Mouse (Mus musculus) lung, postnatal 0 days (tissue): ENCODE results near the gene Plod1. TPM values are rescaled to one million over a fixed set of nuclear protein-coding genes. Genes with fewer than 3 reads are reported as not detected.

Experiments used
- ATAC-seq: fragments of 200-750 bp; cut with Nextera tagmentation; 2 replicates; pipeline ENCODE4 v1.8.0; 2017; ENCODE audit warnings: moderate library complexity
- DNase-seq: peaks from one replicate; pipeline ENCODE4 v3.0.0-alpha.2; 2016; ENCODE audit warnings: low spot score
- H3K27ac ChIP-seq: fragments of 300-500 bp; sonication (generic); 2 replicates; pipeline ENCODE4 v1.5.1; 2014; ENCODE audit warnings: antibody characterized with exemption, mild to moderate bottlenecking, low read length, mixed read lengths
- H3K27me3 ChIP-seq: fragments of 300-500 bp; sonication (generic); replicated peaks from 2 replicates; pipeline ENCODE4 v1.6.1; 2014; ENCODE audit warnings: low read length, mixed read lengths; ENCODE audit not compliant: insufficient read depth
- H3K36me3 ChIP-seq: fragments of 300-500 bp; sonication (generic); 2 replicates; pipeline ENCODE4 v1.6.1; 2014; ENCODE audit warnings: low read length, mixed read lengths; ENCODE audit not compliant: insufficient read depth
- H3K4me1 ChIP-seq: fragments of 300-500 bp; sonication (generic); 2 replicates; pipeline ENCODE4 v1.6.1; 2014; ENCODE audit warnings: antibody characterized with exemption, low read depth, low read length, mixed read lengths; ENCODE audit not compliant: insufficient read depth
- H3K4me2 ChIP-seq: fragments of 300-500 bp; sonication (generic); replicated peaks from 2 replicates; pipeline ENCODE4 v1.6.1; 2014; ENCODE audit warnings: low read depth, mild to moderate bottlenecking, low read length, moderate library complexity, mixed read lengths
- H3K4me3 ChIP-seq: fragments of 300-500 bp; sonication (generic); 2 replicates; pipeline ENCODE4 v1.5.1; 2014; ENCODE audit warnings: low read depth, low read length
- H3K9ac ChIP-seq: fragments of 300-500 bp; sonication (generic); replicated peaks from 2 replicates; pipeline ENCODE4 v1.6.1; 2014; ENCODE audit warnings: low read depth, mild to moderate bottlenecking
- H3K9me3 ChIP-seq: fragments of 300-500 bp; sonication (generic); 2 replicates; pipeline ENCODE4 v1.6.1; 2016; ENCODE audit warnings: low read length, mixed read lengths
- CTCF ChIP-seq: IDR thresholded peaks from 2 replicates; pipeline ENCODE4 v1.5.1; 2016; ENCODE audit warnings: antibody characterized with exemption, mild to moderate bottlenecking
- EP300 ChIP-seq: IDR thresholded peaks from 2 replicates; pipeline ENCODE4 v1.6.1; 2016; ENCODE audit warnings: antibody characterized with exemption, mild to moderate bottlenecking, control low read depth
- WGBS: fragments of 180-500 bp; shearing (Covaris S2); extraction: QIAGEN DNeasy Blood & Tissue Kit; methylation state at CpG from one replicate; pipeline ENCODE4 v1.1.7; 2014; 5-methylcytosine and 5-hydroxymethylcytosine counted together
- polyA plus RNA-seq: library from polyadenylated mRNA; unstranded; fragments of >200 nt; fragmentation: Nextera tagmentation; extraction: Ambion mirVana; gene quantifications from 2 replicates; pipeline ENCODE4 v1.2.1, GENCODE M21; 2015

Gene Plod1
- polyA plus RNA-seq, 1 experiment from 2014 or later = 40.8 TPM

DNA sequence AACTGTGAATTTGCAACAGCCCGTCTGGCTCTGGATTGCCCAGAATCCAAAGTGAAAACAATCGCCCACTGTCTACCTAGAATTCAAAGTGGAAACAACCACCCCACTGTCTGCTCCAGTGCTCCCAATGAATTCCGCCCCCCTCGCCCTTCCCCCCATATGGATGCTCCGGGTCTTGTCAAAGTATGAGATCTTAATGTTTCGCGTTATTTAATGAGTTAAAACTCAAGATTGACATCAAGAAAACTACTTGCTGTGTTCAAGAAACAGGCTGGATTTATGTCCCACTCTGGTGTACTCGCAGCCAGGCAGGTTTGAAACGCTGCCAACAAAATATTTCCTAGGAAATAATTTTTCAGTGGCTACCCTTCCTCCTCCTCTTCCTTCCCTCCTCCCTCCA, 3.5 kb upstream of the Plod1 start:
- TF ChIP-seq EP300 (no peak), CTCF (no peak)
- peak overlapping the region; percentile 66 for H3K27ac ChIP-seq
- peak overlapping the region; percentile 91; the same call in 1 of the 2 replicates for H3K4me3 ChIP-seq
- H3K27me3 ChIP-seq = no peaks in the 10 kb centered on the region
- H3K9me3 ChIP-seq = no peaks in the 10 kb centered on the region
- H3K4me1 ChIP-seq = peaks cover 12% of the 10 kb centered on the region; the same call in 1 of the 2 replicates
- DNase-seq (no peak), ATAC-seq (no peak)
- 35% methylated on average over 9 of the region's 9 CpGs for WGBS
- H3K36me3 ChIP-seq = peaks cover 14% of the 10 kb centered on the region
- peak overlapping the region; percentile 98 for H3K4me2 ChIP-seq
- no peak overlapping the region for H3K9ac ChIP-seq

DNA sequence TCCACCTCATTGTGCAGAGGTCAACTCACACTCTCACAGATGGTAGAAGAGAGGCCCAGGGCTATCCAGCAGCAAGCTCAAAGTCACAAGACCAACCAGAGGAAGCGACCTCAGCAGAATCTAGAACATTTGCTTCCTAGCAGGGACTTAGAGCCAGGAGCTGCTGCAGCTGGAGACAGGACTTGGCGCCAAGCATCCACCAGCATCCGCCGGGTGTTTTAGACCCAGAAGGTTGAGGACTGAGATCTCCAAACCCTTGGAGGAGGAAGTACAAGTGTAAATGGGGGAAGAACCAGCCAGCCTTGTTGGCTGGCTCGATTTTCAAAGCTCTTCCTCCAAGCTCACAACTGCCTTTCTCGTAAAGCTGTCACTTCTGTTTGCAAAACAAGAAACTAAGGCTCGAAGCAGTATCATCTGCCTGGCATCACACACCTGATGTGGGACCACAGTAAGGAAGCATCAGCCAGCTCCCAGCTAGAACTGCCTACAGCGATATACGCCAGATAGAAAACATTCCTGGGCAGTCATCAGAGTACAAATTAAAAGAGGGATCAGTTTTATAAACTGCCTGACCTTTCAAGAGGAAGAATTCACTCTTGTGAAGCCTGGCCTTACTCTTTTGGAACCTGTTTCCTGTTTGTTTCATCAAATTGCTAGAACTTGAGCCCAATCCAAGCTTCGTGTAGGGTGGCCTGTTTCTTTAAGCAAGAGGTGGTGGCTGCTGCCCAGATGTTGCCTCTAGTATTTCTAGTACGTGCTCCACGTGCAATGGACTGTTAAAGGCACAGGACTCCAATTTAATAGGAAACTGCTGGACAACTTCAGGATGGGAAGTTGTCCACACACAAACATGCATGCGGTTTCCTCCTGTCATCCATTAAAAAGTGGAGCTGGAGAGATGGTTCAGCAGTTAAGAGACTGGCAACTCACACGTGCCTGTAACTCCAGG, 1.9 kb upstream of the Plod1 start:
- H3K4me3 ChIP-seq = no peak overlapping the region
- ATAC-seq (peak; percentile 19), DNase-seq (peak; percentile 72)
- no peaks in the 10 kb centered on the region for H3K27me3 ChIP-seq
- H3K27ac ChIP-seq = peak overlapping the region; percentile 68
- no peaks in the 10 kb centered on the region for H3K36me3 ChIP-seq
- H3K9ac ChIP-seq = no peak overlapping the region
- no peak overlapping the region for H3K4me2 ChIP-seq
- 36% methylated on average over 14 of the region's 14 CpGs for WGBS
- peaks cover 12% of the 10 kb centered on the region; the same call in 1 of the 2 replicates for H3K4me1 ChIP-seq
- no peaks in the 10 kb centered on the region for H3K9me3 ChIP-seq
- TF ChIP-seq CTCF = no peak
- TF ChIP-seq EP300 = 0 out of 2 replicates have a peak, but pooled peaks have one; percentile 14

DNA sequence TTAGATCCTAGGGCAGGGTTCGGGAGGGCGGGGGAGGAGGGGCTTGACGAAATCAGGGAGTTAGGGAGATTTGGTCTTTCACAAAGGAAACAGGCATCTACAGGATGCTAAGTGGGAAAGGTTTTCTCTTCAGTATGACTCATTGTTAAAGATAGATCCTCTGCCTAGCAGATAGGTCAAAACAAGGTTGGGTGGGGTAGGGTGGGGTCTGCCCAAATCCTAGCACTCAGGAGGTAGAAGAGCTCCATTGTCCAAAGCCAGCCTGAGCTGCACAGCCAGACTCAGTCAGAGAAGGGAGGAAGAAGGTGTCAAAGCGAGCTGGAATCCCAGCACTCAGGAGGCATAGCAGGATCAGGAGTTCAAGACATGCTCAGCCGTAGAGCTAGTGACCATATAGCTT, 919 bp upstream of the Plod1 start:
- ATAC-seq (no peak), DNase-seq (peak; percentile 15)
- no peak overlapping the region for H3K4me2 ChIP-seq
- H3K4me3 ChIP-seq = no peak overlapping the region
- H3K4me1 ChIP-seq = peaks cover 12% of the 10 kb centered on the region; the same call in 1 of the 2 replicates
- peak overlapping the region; percentile 68 for H3K27ac ChIP-seq
- no peaks in the 10 kb centered on the region for H3K9me3 ChIP-seq
- no peaks in the 10 kb centered on the region for H3K27me3 ChIP-seq
- TF ChIP-seq EP300 (no peak), CTCF (no peak)
- no peaks in the 10 kb centered on the region for H3K36me3 ChIP-seq
- 60% methylated on average over 5 of the region's 5 CpGs for WGBS
- H3K9ac ChIP-seq = no peak overlapping the region

DNA sequence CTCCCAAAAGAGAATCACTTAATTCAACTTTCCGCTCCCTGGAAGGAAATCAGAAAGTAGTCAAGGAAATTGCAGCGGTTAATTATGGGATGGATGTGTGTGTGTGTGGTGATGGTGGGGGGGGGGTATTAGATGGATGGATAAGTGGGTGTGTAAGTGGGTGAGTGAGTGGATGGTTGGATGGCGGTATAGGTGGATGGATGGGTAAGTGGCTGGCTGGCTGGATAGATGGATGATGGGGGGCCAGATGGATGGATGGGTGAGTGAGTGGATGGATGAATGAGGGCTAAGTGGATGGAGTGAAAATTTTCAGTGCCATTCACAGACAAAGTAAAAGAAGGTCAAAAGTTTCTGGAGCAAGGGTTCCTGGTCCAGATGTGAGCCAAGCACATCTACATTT, 454 bp upstream of the Plod1 start:
- ATAC-seq = no peak
- H3K27ac ChIP-seq = peak overlapping the region; percentile 78
- H3K9me3 ChIP-seq = no peaks in the 10 kb centered on the region
- peak overlapping the region; percentile 76 for H3K9ac ChIP-seq
- H3K27me3 ChIP-seq = no peaks in the 10 kb centered on the region
- no peak for DNase-seq
- WGBS = 34% methylated on average over 3 of the region's 3 CpGs
- H3K36me3 ChIP-seq = no peaks in the 10 kb centered on the region
- H3K4me3 ChIP-seq = peak overlapping the region; percentile 74
- peaks cover 9% of the 10 kb centered on the region; the same call in 1 of the 2 replicates for H3K4me1 ChIP-seq
- TF ChIP-seq EP300 = no peak
- no peak for TF ChIP-seq CTCF
- peak overlapping the region; percentile 81 for H3K4me2 ChIP-seq

DNA sequence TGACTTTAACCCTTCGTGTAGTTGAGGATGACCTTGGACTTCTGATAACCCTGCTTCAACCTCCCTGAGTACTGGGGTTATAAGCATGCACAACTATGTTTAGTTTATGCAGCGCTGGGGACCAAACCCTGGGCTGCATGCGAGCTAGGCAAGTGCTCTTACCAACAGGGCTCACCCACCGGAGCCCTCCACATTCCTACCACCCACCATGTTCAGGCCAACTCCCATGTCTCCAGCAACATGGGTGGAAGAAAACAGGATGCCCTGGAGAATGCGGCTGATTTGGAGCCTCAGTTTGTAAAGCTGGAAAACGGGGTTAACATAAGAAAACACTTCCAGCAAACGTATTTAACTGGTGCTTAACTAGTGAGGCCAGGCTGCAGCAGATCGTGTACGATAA, 663 bp downstream of the Plod1 start:
- H3K9me3 ChIP-seq = no peaks in the 10 kb centered on the region
- 13% methylated on average over 9 of the region's 9 CpGs for WGBS
- peak overlapping the region; percentile 81 for H3K4me2 ChIP-seq
- H3K27ac ChIP-seq = peak overlapping the region; percentile 78; the same call in 1 of the 2 replicates
- TF ChIP-seq CTCF (no peak), EP300 (no peak)
- DNase-seq (no peak), ATAC-seq (no peak)
- H3K9ac ChIP-seq = peak overlapping the region; percentile 76
- no peaks in the 10 kb centered on the region for H3K36me3 ChIP-seq
- no peaks in the 10 kb centered on the region for H3K27me3 ChIP-seq
- peak overlapping the region; percentile 74 for H3K4me3 ChIP-seq
- H3K4me1 ChIP-seq = peaks cover 3% of the 10 kb centered on the region; the same call in 1 of the 2 replicates

DNA sequence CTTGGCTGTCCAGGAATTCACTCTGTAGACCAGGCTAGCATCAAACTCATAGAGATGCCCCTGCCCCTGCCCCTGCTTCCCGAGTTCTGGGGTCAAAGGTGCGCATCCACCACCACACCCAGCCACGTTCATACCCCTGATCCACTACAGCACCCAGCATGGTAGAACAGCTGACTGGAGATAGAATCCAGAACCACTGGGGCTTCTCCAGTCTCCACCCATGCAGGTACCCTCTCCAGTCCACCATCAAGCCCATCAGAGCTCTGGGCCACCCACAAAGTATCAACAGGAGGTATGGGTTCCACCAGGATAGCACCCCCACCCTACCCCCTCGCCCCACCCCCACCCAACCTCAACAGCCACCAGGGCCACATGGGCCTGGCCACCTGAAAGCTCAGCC, 2.0 kb downstream of the Plod1 start:
- 78% methylated on average over 4 of the region's 4 CpGs for WGBS
- TF ChIP-seq EP300 (no peak), CTCF (no peak)
- Histone ChIP-seq H3K4me3 (no peak overlapping the region), H3K9ac (no peak overlapping the region), H3K27ac (no peak overlapping the region), H3K27me3 (no peaks in the 10 kb centered on the region), H3K4me2 (no peak overlapping the region), H3K9me3 (no peaks in the 10 kb centered on the region), H3K4me1 (no peaks in the 10 kb centered on the region; the same call in 1 of the 2 replicates), H3K36me3 (no peaks in the 10 kb centered on the region)
- ATAC-seq = no peak
- no peak for DNase-seq
